22 mouse cellular contexts compared by ENCODE assay signal in genomic region chr6:85902303-85902702, GRCm38 (mm10). TPM values are rescaled to one million over a fixed set of nuclear protein-coding genes. Genes with fewer than 3 reads are reported as not detected.
DNase-seq lines count a peak whose midpoint lies in the region; ATAC-seq and TF ChIP-seq lines count a peak whose summit lies in the region.
"Had no signal": no experiment of that assay in that cellular context is flagged by ENCODE, and none has a peak within 500 bp of the region (broad histone marks: within the 10 kb centered on the region; RNA-seq: fewer than 3 reads in every experiment).

No protein-coding gene starts in this region.

- H3K9ac ChIP-seq in heart, embryonic 11.5 days (ENCODE audit: low read depth, low read length), result no peak overlapping the region
- H3K9ac ChIP-seq: embryonic facial prominence, embryonic 13.5 days; forebrain, embryonic 13.5 days; heart, embryonic 15.5 days; hindbrain, embryonic 13.5 days had no signal

- peak; percentile 74 for DNase-seq in heart, adult 11 months
- DNase-seq in testis, postnatal 14 days (ENCODE audit: low spot score), result no peak
- DNase-seq in thymus, postnatal 14 days, result no peak
- DNase-seq: adrenal gland, postnatal 10 days; cerebellum, adult 11 months; cerebellum, adult 9-10 months; cerebellum, postnatal 36 days; gastrocnemius, adult 2 months; gastrocnemius, postnatal 36 days; heart, adult 18-20 months; heart, postnatal 14 days had no signal

- no peak overlapping the region for H3K27ac ChIP-seq in heart, embryonic 11.5 days (ENCODE audit: low read depth, low read length)
- H3K27ac ChIP-seq in testis, adult 2 months (ENCODE audit: control insufficient read depth, insufficient read depth, low read depth, low read length), result peak overlapping the region; percentile 12; the same call in 1 of the 2 replicates
- peak overlapping the region; percentile 98 for H3K27ac ChIP-seq in small intestine, adult 2 months (ENCODE audit: insufficient read depth, low read depth, low read length)
- H3K27ac ChIP-seq: embryonic facial prominence, embryonic 13.5 days; forebrain, embryonic 13.5 days; gastrocnemius, adult 2 months; heart, embryonic 10.5 days; heart, embryonic 15.5 days; hindbrain, embryonic 13.5 days had no signal

- 83% methylated on average over 2 of the region's 2 CpGs for WGBS in heart, embryonic 11.5 days (ENCODE audit: insufficient replicate concordance)
- 31% methylated on average over 2 of the region's 2 CpGs for WGBS in small intestine, adult 2 months

- no peaks in the 10 kb centered on the region for H3K9me3 ChIP-seq in heart, embryonic 11.5 days (replicated peaks; ENCODE audit: control insufficient read depth, low read length)
- H3K9me3 ChIP-seq: embryonic facial prominence, embryonic 13.5 days; forebrain, embryonic 13.5 days; heart, embryonic 10.5 days; heart, embryonic 15.5 days; hindbrain, embryonic 13.5 days had no signal

- no peak overlapping the region for H3K4me2 ChIP-seq in heart, embryonic 11.5 days
- H3K4me2 ChIP-seq: embryonic facial prominence, embryonic 13.5 days; forebrain, embryonic 13.5 days; heart, embryonic 15.5 days; hindbrain, embryonic 13.5 days had no signal

- no peak for ATAC-seq in heart, embryonic 11.5 days (replicated peaks; ENCODE audit: insufficient number of reproducible peaks, low FRiP score, low TSS enrichment)
- no peak for ATAC-seq in megakaryocyte, adult 5-6 weeks (ENCODE audit: poor library complexity, severe bottlenecking)
- ATAC-seq: forebrain, embryonic 13.5 days had no signal

- TF ChIP-seq POLR2A in testis, adult 2 months (IDR thresholded peaks at IDR 0.05; ENCODE audit: control insufficient read depth, low read depth, low read length), result no peak
- TF ChIP-seq POLR2A in small intestine, adult 2 months (IDR thresholded peaks at IDR 0.05; ENCODE audit: low read depth, low read length), result no peak

- no peak overlapping the region for H3K4me3 ChIP-seq in heart, embryonic 11.5 days (ENCODE audit: low read depth, low read length)
- H3K4me3 ChIP-seq in testis, adult 2 months (ENCODE audit: control insufficient read depth, low read depth, low read length), result peak overlapping the region; percentile 61; the same call in 1 of the 2 replicates
- H3K4me3 ChIP-seq in small intestine, adult 2 months (ENCODE audit: low read depth, low read length), result no peak overlapping the region
- H3K4me3 ChIP-seq: embryonic facial prominence, embryonic 13.5 days; forebrain, embryonic 13.5 days; gastrocnemius, adult 2 months; heart, embryonic 10.5 days; heart, embryonic 15.5 days; hindbrain, embryonic 13.5 days had no signal

- H3K27me3 ChIP-seq in heart, embryonic 11.5 days (ENCODE audit: control insufficient read depth, insufficient read depth, low read length), result no peaks in the 10 kb centered on the region
- H3K27me3 ChIP-seq in testis, adult 2 months (ENCODE audit: control insufficient read depth, insufficient read depth, low read length), result no peaks in the 10 kb centered on the region
- H3K27me3 ChIP-seq in small intestine, adult 2 months (ENCODE audit: control insufficient read depth, insufficient read depth, low read length), result no peaks in the 10 kb centered on the region
- H3K27me3 ChIP-seq: embryonic facial prominence, embryonic 13.5 days; forebrain, embryonic 13.5 days; heart, embryonic 15.5 days; hindbrain, embryonic 13.5 days had no signal

- no peaks in the 10 kb centered on the region for H3K4me1 ChIP-seq in heart, embryonic 11.5 days (ENCODE audit: control insufficient read depth, insufficient read depth, low read length)
- no peaks in the 10 kb centered on the region for H3K4me1 ChIP-seq in testis, adult 2 months (ENCODE audit: control insufficient read depth, insufficient read depth, low read length)
- peaks cover 12% of the 10 kb centered on the region; the same call in 1 of the 2 replicates for H3K4me1 ChIP-seq in small intestine, adult 2 months (ENCODE audit: control insufficient read depth, insufficient read depth, insufficient read length, low read length)
- H3K4me1 ChIP-seq: embryonic facial prominence, embryonic 13.5 days; heart, embryonic 10.5 days; heart, embryonic 15.5 days; hindbrain, embryonic 13.5 days had no signal

- TF ChIP-seq CTCF in testis, adult 2 months (IDR thresholded peaks at IDR 0.05; ENCODE audit: control insufficient read depth, insufficient read depth, insufficient replicate concordance, low read depth, low read length), result no peak
- TF ChIP-seq CTCF in small intestine, adult 2 months (IDR thresholded peaks at IDR 0.05; ENCODE audit: extremely low read depth, insufficient read length, insufficient replicate concordance, low read depth, low read length), result no peak

- H3K36me3 ChIP-seq in heart, embryonic 11.5 days (ENCODE audit: control insufficient read depth, insufficient read depth, low read length), result no peaks in the 10 kb centered on the region
- no peaks in the 10 kb centered on the region for H3K36me3 ChIP-seq in testis, adult 2 months (ENCODE audit: control insufficient read depth, insufficient read depth, low read length)
- H3K36me3 ChIP-seq in small intestine, adult 2 months (ENCODE audit: control insufficient read depth, insufficient read depth, low read length), result peaks cover 4% of the 10 kb centered on the region; the same call in 1 of the 2 replicates
- H3K36me3 ChIP-seq: embryonic facial prominence, embryonic 13.5 days; heart, embryonic 10.5 days; heart, embryonic 15.5 days; hindbrain, embryonic 13.5 days had no signal

RNA-seq across cellular contexts. Expression of gene Nat8f4, which starts 2.4 kb away (rescaled TPM):
- 1.6 and 2.3 TPM in 2 replicates for polyA plus RNA-seq in heart, embryonic 11.5 days (2014; fragmentation: Nextera tagmentation; extraction: Ambion mirVana)
- polyA plus RNA-seq in testis, adult 2 months (2012; rRNA removed), result 27.6 and 45.1 TPM in 2 replicates
- 15.6 and 32.6 TPM in 2 replicates for polyA plus RNA-seq in small intestine, adult 2 months (2012; rRNA removed)
- 0.18 and 0.25 TPM in 2 replicates for total RNA-seq in megakaryocyte, adult 5-6 weeks (2015)
- 0.44 and 0.49 TPM in 2 replicates for total RNA-seq in megakaryocyte, adult 5-6 weeks (2017)

RNA-seq across cellular contexts. Expression of gene Tprkb, which starts 9.4 kb away (rescaled TPM):
- 21.7 and 22.8 TPM in 2 replicates for polyA plus RNA-seq in heart, embryonic 11.5 days (2014; fragmentation: Nextera tagmentation; extraction: Ambion mirVana)
- 10.8 and 11.1 TPM in 2 replicates for polyA plus RNA-seq in testis, adult 2 months (2012; rRNA removed)
- polyA plus RNA-seq in small intestine, adult 2 months (2012; rRNA removed), result 6.8 and 16.0 TPM in 2 replicates
- total RNA-seq in megakaryocyte, adult 5-6 weeks (2015), result 14.9 and 16.2 TPM in 2 replicates
- 30.8 and 32.9 TPM in 2 replicates for total RNA-seq in megakaryocyte, adult 5-6 weeks (2017)

RNA-seq across cellular contexts. Expression of gene Nat8f1, which starts 13.2 kb away (rescaled TPM):
- 3.6 and 4.8 TPM in 2 replicates for polyA plus RNA-seq in heart, embryonic 11.5 days (2014; fragmentation: Nextera tagmentation; extraction: Ambion mirVana)
- 6.1 and 7.6 TPM in 2 replicates for polyA plus RNA-seq in testis, adult 2 months (2012; rRNA removed)
- 16.0 and 21.4 TPM in 2 replicates for polyA plus RNA-seq in small intestine, adult 2 months (2012; rRNA removed)
- 3.2 and 3.4 TPM in 2 replicates for total RNA-seq in megakaryocyte, adult 5-6 weeks (2015)
- 1.5 and 2.4 TPM in 2 replicates for total RNA-seq in megakaryocyte, adult 5-6 weeks (2017)

RNA-seq across cellular contexts. Expression of gene Nat8f2, which starts 33.3 kb away (rescaled TPM):
- not detected in 2 replicates for polyA plus RNA-seq in heart, embryonic 11.5 days (2014; fragmentation: Nextera tagmentation; extraction: Ambion mirVana)
- polyA plus RNA-seq in testis, adult 2 months (2012; rRNA removed), result 0.22 and 0.23 TPM in 2 replicates
- polyA plus RNA-seq in small intestine, adult 2 months (2012; rRNA removed), result 0.23 and 0.66 TPM in 2 replicates
- total RNA-seq in megakaryocyte, adult 5-6 weeks (2015), result not detected in 2 replicates
- not detected in 2 replicates for total RNA-seq in megakaryocyte, adult 5-6 weeks (2017)
- total RNA-seq: gastrocnemius, adult 2 months; gastrocnemius, postnatal 36 days; heart, postnatal 14 days; hematopoietic stem cell, adult 5-6 weeks had no signal
- polyA plus RNA-seq: C2C12; embryonic facial prominence, embryonic 13.5 days; forebrain, embryonic 13.5 days; heart, embryonic 10.5 days; heart, embryonic 15.5 days; hindbrain, embryonic 13.5 days had no signal

RNA-seq across cellular contexts. Expression of gene Dusp11, which starts 59.2 kb away (rescaled TPM):
- 41.6 and 52.1 TPM in 2 replicates for polyA plus RNA-seq in heart, embryonic 11.5 days (2014; fragmentation: Nextera tagmentation; extraction: Ambion mirVana)
- 12.2 and 15.7 TPM in 2 replicates for polyA plus RNA-seq in testis, adult 2 months (2012; rRNA removed)
- polyA plus RNA-seq in small intestine, adult 2 months (2012; rRNA removed), result 8.2 and 18.7 TPM in 2 replicates
- 83.4 and 85.5 TPM in 2 replicates for total RNA-seq in megakaryocyte, adult 5-6 weeks (2015)
- total RNA-seq in megakaryocyte, adult 5-6 weeks (2017), result 50.3 and 64.2 TPM in 2 replicates
